Mouse (Mus musculus): ENCODE data around the gene Ptges.

Ptges gene

GRCm38 (mm10) chr2:30845152-30846070, 84.3 kb downstream of the Ptges start:
- no peak for DNase-seq

DNA sequence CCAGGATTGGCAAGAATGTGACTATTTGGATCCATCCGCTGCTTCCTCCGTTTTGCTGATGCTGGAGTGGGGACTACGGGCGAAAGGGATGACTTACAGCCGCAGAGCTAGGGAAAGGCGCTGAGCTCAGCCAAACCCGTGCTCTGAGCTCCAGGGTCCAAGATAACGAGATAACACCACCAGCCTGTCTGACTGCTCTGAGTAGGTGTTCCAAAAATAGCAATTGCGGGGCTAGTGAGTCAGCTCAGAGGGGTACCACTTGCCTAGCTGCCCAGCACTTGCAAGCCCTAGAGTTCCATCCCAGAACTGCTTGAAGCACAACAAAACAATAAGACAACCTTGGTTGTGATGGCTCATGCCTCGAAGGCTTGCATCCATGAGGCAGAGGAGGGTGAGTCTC, 87.0 kb downstream of the Ptges start:
- no peak for DNase-seq

Data from layer of hippocampus, adult 9-11 months (tissue).